Mouse (Mus musculus) left cerebral cortex, postnatal 10 days (tissue): ENCODE results near the gene Adamtsl5. TPM values are rescaled to one million over a fixed set of nuclear protein-coding genes. Genes with fewer than 3 reads are reported as not detected.
A peak's percentile ranks its signal among the peaks of the same experiment; 100 is the strongest.

Source experiments
- DNase-seq, 2 experiments: peaks; one replicate each; pipeline ENCODE4 v3.0.0; 2021 to 2022; ENCODE audit warnings: low spot score in 2 of 2, mixed read lengths in 1 of 2; ENCODE audit errors: extremely low spot score in 1 of 2
- intact Hi-C: fragments of 180-260 bp; cut with DNase I; formaldehyde crosslinking; loops from one replicate; pipeline ENCODE4 v1.15.1; 2025
- total RNA-seq, 2 experiments: library from RNA; stranded (reverse); gene quantifications; 2 replicates each; pipeline ENCODE4 v1.2.3; 2021

Adamtsl5 gene
- total RNA-seq, 2 experiments from 2014 or later: 0.66 to 0.85 TPM

- intact Hi-C loops: no loop called here
- peak; percentile 69 to 90 for DNase-seq
Observed at GRCm38 (mm10) chr10:80302471-80302881, 45.7 kb downstream of the Adamtsl5 start.

- intact Hi-C loops: no loop called here
- DNase-seq: no peak
Observed at GRCm38 (mm10) chr10:80302082-80302355, 46.2 kb downstream of the Adamtsl5 start.

GRCm38 (mm10) chr10:80301256-80302081, 46.7 kb downstream of the Adamtsl5 start:
- peak in 1 of 2 experiments; percentile 4 for DNase-seq
- intact Hi-C loops: no loop called here

GRCm38 (mm10) chr10:80300672-80301181, 47.5 kb downstream of the Adamtsl5 start:
- peak in 1 of 2 experiments; percentile 66 for DNase-seq
- intact Hi-C loops: no loop called here

GRCm38 (mm10) chr10:80299824-80300223, 48.4 kb downstream of the Adamtsl5 start:
- intact Hi-C loops: no loop called here
- no peak for DNase-seq

GRCm38 (mm10) chr10:80299301-80299700, 48.9 kb downstream of the Adamtsl5 start:
- intact Hi-C loops: no loop called here

GRCm38 (mm10) chr10:80298571-80299281, 49.5 kb downstream of the Adamtsl5 start:
- intact Hi-C loops: no loop called here
- peak; percentile 92 to 94 for DNase-seq

More at GRCm38 (mm10) chr10:80299301-80299700, 48.9 kb downstream of the Adamtsl5 start:
- no peak for DNase-seq

- no peak for DNase-seq
- intact Hi-C loops: no loop called here
Observed at GRCm38 (mm10) chr10:80297526-80298133, 50.6 kb downstream of the Adamtsl5 start.

GRCm38 (mm10) chr10:80296824-80297223, 51.4 kb downstream of the Adamtsl5 start:
- intact Hi-C loops: no loop called here
- DNase-seq: no peak

- intact Hi-C loops: no loop called here
- peak; percentile 79 to 83 for DNase-seq
Observed at GRCm38 (mm10) chr10:80295618-80296425, 52.4 kb downstream of the Adamtsl5 start, which contains the start of gene Apc2. TSS of gene Apc2 (plus strand) at chr10:80295977.

- no peak for DNase-seq
- intact Hi-C loops: no loop called here
Observed at GRCm38 (mm10) chr10:80294788-80295303, 53.4 kb downstream of the Adamtsl5 start.

GRCm38 (mm10) chr10:80294311-80294710, 53.9 kb downstream of the Adamtsl5 start:
- intact Hi-C loops: no loop called here
- DNase-seq: no peak

- intact Hi-C loops: no loop called here
- no peak for DNase-seq
Observed at GRCm38 (mm10) chr10:80293325-80293724, 54.9 kb downstream of the Adamtsl5 start.

- peak; percentile 92 to 99 for DNase-seq
- intact Hi-C loops: no loop called here
Observed at GRCm38 (mm10) chr10:80292251-80293146, 55.7 kb downstream of the Adamtsl5 start, which contains the start of gene Rps15. TSS of gene Rps15 (plus strand) at chr10:80292453.
